Mouse (Mus musculus) CH12.LX (cell line): ENCODE measurements around the gene Serpini2.

Source experiments
- CTCF ChIP-seq, 2 experiments: IDR thresholded peaks in 1 of 2; conservative IDR thresholded peaks in 1 of 2; 2 replicates each; pipeline ENCODE4 v1.5.1; 2011 to 2012; ENCODE audit warnings: low read depth in 2 of 2, low read length in 2 of 2, improper control_type of control experiment in 1 of 2, inconsistent platforms in 1 of 2, mild to moderate bottlenecking in 1 of 2, moderate library complexity in 1 of 2
- ETS1 ChIP-seq: conservative IDR thresholded peaks from 2 replicates; pipeline ENCODE4 v1.6.1; 2012; ENCODE audit warnings: low read depth, mild to moderate bottlenecking, inconsistent platforms, low read length, improper control_type of control experiment, moderate library complexity
- JUND ChIP-seq: conservative IDR thresholded peaks from 2 replicates; pipeline ENCODE4 v1.6.1; 2011; ENCODE audit warnings: low read depth, low read length, improper control_type of control experiment
- MYC ChIP-seq: IDR thresholded peaks from 2 replicates; pipeline ENCODE4 v1.6.1; 2011; ENCODE audit warnings: low read depth, mild to moderate bottlenecking, improper control_type of control experiment, low read length
- ZKSCAN1 ChIP-seq: IDR thresholded peaks from 2 replicates; pipeline ENCODE4 v1.6.1; 2012; ENCODE audit warnings: low read depth, inconsistent platforms, low read length, improper control_type of control experiment, borderline replicate concordance

DNA sequence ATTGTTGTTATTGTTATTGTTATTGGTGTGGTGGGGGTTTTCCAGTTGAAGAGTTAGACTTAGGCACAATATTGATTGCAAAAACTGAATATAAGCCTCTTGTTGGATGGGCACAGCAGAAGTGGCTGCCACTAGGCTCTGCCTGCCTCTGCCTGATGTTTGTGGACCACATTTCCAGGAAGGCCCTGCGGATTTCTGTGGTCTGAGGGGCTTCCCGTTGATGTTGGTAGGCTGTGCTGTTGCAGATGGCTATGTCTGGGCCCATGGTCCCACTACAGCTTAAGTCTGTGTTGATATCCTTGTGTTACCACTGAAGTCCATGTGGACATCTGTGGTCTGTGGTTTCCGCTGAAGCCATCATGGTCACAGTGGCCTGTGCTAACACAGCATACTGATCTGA is 50.2 kb downstream of the Serpini2 start:
- TF ChIP-seq ETS1 (no peak), JUND (no peak), MYC (no peak), CTCF (conservative IDR thresholded peaks at IDR 0.05 in 1 of 2, IDR thresholded peaks at IDR 0.05 in 1 of 2; ENCODE audit: low read depth in 2 of 2, low read length in 2 of 2) (no peak), ZKSCAN1 (no peak)
